Mouse (Mus musculus): ENCODE data around the gene Gas2l2.

GRCm38 (mm10) chr11:83448927-83449236 lies 19.6 kb upstream of the Gas2l2 start:
- TF ChIP-seq CTCF (IDR thresholded peaks at IDR 0.05; ENCODE audit: insufficient read depth, low read length), result no peak
- no peak for TF ChIP-seq POLR2A (IDR thresholded peaks at IDR 0.05; ENCODE audit: borderline replicate concordance, extremely low read depth, low read depth, low read length)
